Mouse (Mus musculus) erythroblast, embryonic 14.5 days (primary cell): ENCODE results near the gene Mepe.

Source experiments
- GATA1 ChIP-seq: IDR thresholded peaks from 2 replicates; pipeline ENCODE4 v1.6.1; 2012; ENCODE audit warnings: low read length, inconsistent platforms, mixed read lengths
- TAL1 ChIP-seq: IDR thresholded peaks from 3 replicates; pipeline ENCODE4 v1.6.1; 2012; ENCODE audit warnings: low read length, inconsistent platforms, mixed read lengths

GRCm38 (mm10) chr5:104332296-104332695, 7.2 kb downstream of the Mepe start:
- TF ChIP-seq GATA1 (no peak), TAL1 (no peak)
